Mouse (Mus musculus) limb, embryonic 15.5 days (tissue): ENCODE results near the gene Ube2d1. TPM values are rescaled to one million over a fixed set of nuclear protein-coding genes. Genes with fewer than 3 reads are reported as not detected.

Experiments
- ATAC-seq: fragments of 200-750 bp; cut with Nextera tagmentation; 2 replicates; pipeline ENCODE4 v1.8.0; 2017; ENCODE audit warnings: low read depth, moderate TSS enrichment; ENCODE audit not compliant: insufficient number of reproducible peaks, low FRiP score, low TSS enrichment
- H3K27ac ChIP-seq: fragments of 300-500 bp; sonication (generic); 2 replicates; pipeline ENCODE4 v1.5.1; 2015; ENCODE audit warnings: moderate library complexity, mild to moderate bottlenecking, inconsistent platforms
- H3K27me3 ChIP-seq: fragments of 300-500 bp; sonication (generic); 2 replicates; pipeline ENCODE4 v1.6.1; 2015; ENCODE audit warnings: inconsistent platforms
- H3K36me3 ChIP-seq: fragments of 300-500 bp; sonication (generic); 2 replicates; pipeline ENCODE4 v1.6.1; 2015; ENCODE audit warnings: inconsistent platforms
- H3K4me1 ChIP-seq: fragments of 300-500 bp; sonication (generic); 2 replicates; pipeline ENCODE4 v1.6.1; 2015; ENCODE audit warnings: inconsistent platforms
- H3K4me2 ChIP-seq: fragments of 300-500 bp; sonication (generic); 2 replicates; pipeline ENCODE4 v1.6.1; 2015; ENCODE audit warnings: mild to moderate bottlenecking, inconsistent platforms
- H3K4me3 ChIP-seq: fragments of 300-500 bp; sonication (generic); 2 replicates; pipeline ENCODE4 v1.5.1; 2015; ENCODE audit warnings: mild to moderate bottlenecking, inconsistent platforms
- H3K9ac ChIP-seq: fragments of 300-500 bp; sonication (generic); 2 replicates; pipeline ENCODE4 v1.6.1; 2015; ENCODE audit warnings: inconsistent platforms
- H3K9me3 ChIP-seq: fragments of 300-500 bp; sonication (generic); 2 replicates; pipeline ENCODE4 v1.6.1; 2016; ENCODE audit warnings: inconsistent platforms
- whole genome bisulfite sequencing: fragments of 180-500 bp; shearing (Covaris S2); methylation state at CpG from one replicate; pipeline ENCODE4 v1.1.7; 2015; 5-methylcytosine and 5-hydroxymethylcytosine counted together
- polyA plus RNA-seq: library from polyadenylated mRNA; unstranded; fragments of >200 nt; fragmentation: Nextera tagmentation; extraction: Ambion mirVana; gene quantifications from 2 replicates; pipeline ENCODE4 v1.2.1, GENCODE M21; 2015

Gene Ube2d1
- polyA plus RNA-seq, 1 experiment from 2014 or later, result 52.2 TPM

DNA sequence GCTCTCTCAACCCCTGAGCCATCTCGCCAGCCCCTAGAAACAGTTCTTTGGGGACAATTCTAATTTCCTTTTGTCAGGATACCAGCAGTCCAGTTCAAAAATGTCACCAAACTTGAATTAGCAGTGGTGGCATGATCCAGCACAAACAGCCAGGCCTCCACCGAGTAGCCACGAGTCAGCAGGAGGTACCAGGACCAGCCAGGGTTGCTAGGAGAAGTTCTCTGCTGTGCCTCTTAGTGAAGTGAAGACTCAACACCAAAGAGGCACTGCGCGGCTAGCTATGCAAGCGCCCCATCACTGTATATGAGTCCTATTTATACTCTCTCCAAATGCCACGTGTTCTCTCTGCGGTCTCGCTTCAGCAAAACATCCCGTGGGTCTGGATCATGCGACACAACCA lies 31.0 kb upstream of the Ube2d1 start:
- H3K4me3 ChIP-seq, result no peak overlapping the region
- H3K4me1 ChIP-seq, result no peaks in the 10 kb centered on the region
- H3K9ac ChIP-seq, result no peak overlapping the region
- H3K27ac ChIP-seq, result no peak overlapping the region
- no peaks in the 10 kb centered on the region for H3K27me3 ChIP-seq
- 77% methylated on average over 11 of the region's 11 CpGs for WGBS
- H3K9me3 ChIP-seq, result no peaks in the 10 kb centered on the region
- no peak for ATAC-seq
- no peak overlapping the region for H3K4me2 ChIP-seq
- no peaks in the 10 kb centered on the region for H3K36me3 ChIP-seq

- no peaks in the 10 kb centered on the region for H3K36me3 ChIP-seq
- no peak overlapping the region for H3K27ac ChIP-seq
- H3K9ac ChIP-seq, result no peak overlapping the region
- no peak for ATAC-seq
- no peaks in the 10 kb centered on the region for H3K4me1 ChIP-seq
- H3K4me3 ChIP-seq, result no peak overlapping the region
- H3K4me2 ChIP-seq, result no peak overlapping the region
- H3K9me3 ChIP-seq, result no peaks in the 10 kb centered on the region
- 57% methylated on average over 3 of the region's 3 CpGs for WGBS
- no peaks in the 10 kb centered on the region for H3K27me3 ChIP-seq
Measured at GRCm38 (mm10) chr10:71314596-71314995, 29.5 kb upstream of the Ube2d1 start.

DNA sequence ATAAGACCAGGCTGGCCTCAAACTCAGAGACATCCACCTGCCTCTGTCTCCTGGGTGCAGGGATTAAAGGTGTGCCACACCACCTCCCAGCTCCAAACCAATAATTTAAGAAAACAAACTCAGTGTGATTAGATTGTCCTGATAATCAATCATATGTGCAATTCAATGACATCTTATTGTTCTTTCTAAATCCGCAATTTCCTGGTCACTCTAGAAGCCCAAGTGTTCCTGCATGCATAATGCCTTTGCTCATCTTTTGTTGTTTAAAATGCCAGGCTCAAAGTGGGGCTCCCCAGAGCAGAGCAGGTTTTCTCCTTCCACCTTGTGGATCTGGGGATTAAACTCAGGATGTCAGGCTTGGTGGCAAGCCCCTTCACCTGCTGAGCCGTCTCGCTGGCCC lies 25.2 kb upstream of the Ube2d1 start:
- no peak overlapping the region for H3K27ac ChIP-seq
- no peaks in the 10 kb centered on the region for H3K36me3 ChIP-seq
- no peak overlapping the region for H3K4me2 ChIP-seq
- 0 out of 2 replicates have a peak, but pooled peaks cover 3% of the 10 kb centered on the region for H3K4me1 ChIP-seq
- no peak overlapping the region for H3K9ac ChIP-seq
- H3K27me3 ChIP-seq, result no peaks in the 10 kb centered on the region
- H3K4me3 ChIP-seq, result no peak overlapping the region
- no peaks in the 10 kb centered on the region for H3K9me3 ChIP-seq
- no peak for ATAC-seq
- 74% methylated on average over 3 of the region's 3 CpGs for WGBS

- no peaks in the 10 kb centered on the region for H3K9me3 ChIP-seq
- no peak overlapping the region for H3K4me3 ChIP-seq
- H3K4me1 ChIP-seq, result 0 out of 2 replicates have a peak, but pooled peaks cover 3% of the 10 kb centered on the region
- no peak overlapping the region for H3K9ac ChIP-seq
- H3K4me2 ChIP-seq, result no peak overlapping the region
- H3K36me3 ChIP-seq, result no peaks in the 10 kb centered on the region
- no peak overlapping the region for H3K27ac ChIP-seq
- no peak for ATAC-seq
- H3K27me3 ChIP-seq, result no peaks in the 10 kb centered on the region
- WGBS, result 92% methylated on average over 5 of the region's 5 CpGs
Measured at GRCm38 (mm10) chr10:71308199-71308598, 23.1 kb upstream of the Ube2d1 start.

DNA sequence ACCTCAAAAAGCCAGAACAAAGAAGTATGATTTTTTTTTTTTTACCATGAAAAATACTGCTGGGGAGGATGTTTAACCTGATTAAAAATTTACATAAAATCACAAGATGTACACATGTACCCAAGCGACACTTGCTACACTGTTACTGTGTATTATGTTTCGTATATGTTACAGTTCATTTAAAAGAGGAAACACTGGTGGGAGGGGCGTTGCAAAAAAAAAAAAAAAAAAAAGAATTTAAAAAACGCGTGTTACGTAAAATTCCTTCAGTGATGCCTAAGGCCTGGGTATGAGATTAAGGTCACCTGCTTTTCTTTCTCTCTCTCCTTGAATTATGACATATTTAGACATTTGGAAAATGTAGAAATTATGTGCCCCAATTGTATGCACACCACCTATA lies 21.7 kb upstream of the Ube2d1 start:
- Histone ChIP-seq H3K4me1 (0 out of 2 replicates have a peak, but pooled peaks cover 3% of the 10 kb centered on the region), H3K27me3 (no peaks in the 10 kb centered on the region), H3K36me3 (no peaks in the 10 kb centered on the region), H3K4me3 (no peak overlapping the region), H3K27ac (no peak overlapping the region), H3K4me2 (no peak overlapping the region), H3K9ac (no peak overlapping the region), H3K9me3 (no peaks in the 10 kb centered on the region)
- WGBS, result 60% methylated on average over 6 of the region's 6 CpGs
- no peak for ATAC-seq

GRCm38 (mm10) chr10:71306190-71306589 lies 21.1 kb upstream of the Ube2d1 start:
- 0 out of 2 replicates have a peak, but pooled peaks cover 3% of the 10 kb centered on the region for H3K27me3 ChIP-seq
- no peaks in the 10 kb centered on the region for H3K9me3 ChIP-seq
- no peaks in the 10 kb centered on the region for H3K36me3 ChIP-seq
- H3K9ac ChIP-seq, result no peak overlapping the region
- H3K4me1 ChIP-seq, result 0 out of 2 replicates have a peak, but pooled peaks cover 3% of the 10 kb centered on the region
- WGBS, result 18% methylated on average over 6 of the region's 6 CpGs
- no peak overlapping the region for H3K4me3 ChIP-seq
- H3K27ac ChIP-seq, result no peak overlapping the region
- ATAC-seq, result no peak
- H3K4me2 ChIP-seq, result peak overlapping the region; percentile 36

- no peak for ATAC-seq
- Histone ChIP-seq H3K9ac (no peak overlapping the region), H3K9me3 (no peaks in the 10 kb centered on the region), H3K4me2 (no peak overlapping the region), H3K27ac (no peak overlapping the region), H3K36me3 (no peaks in the 10 kb centered on the region), H3K4me3 (no peak overlapping the region), H3K27me3 (0 out of 2 replicates have a peak, but pooled peaks cover 3% of the 10 kb centered on the region), H3K4me1 (0 out of 2 replicates have a peak, but pooled peaks cover 3% of the 10 kb centered on the region)
- 24% methylated on average over 5 of the region's 5 CpGs for WGBS
Measured at GRCm38 (mm10) chr10:71302490-71302889, 17.4 kb upstream of the Ube2d1 start.

DNA sequence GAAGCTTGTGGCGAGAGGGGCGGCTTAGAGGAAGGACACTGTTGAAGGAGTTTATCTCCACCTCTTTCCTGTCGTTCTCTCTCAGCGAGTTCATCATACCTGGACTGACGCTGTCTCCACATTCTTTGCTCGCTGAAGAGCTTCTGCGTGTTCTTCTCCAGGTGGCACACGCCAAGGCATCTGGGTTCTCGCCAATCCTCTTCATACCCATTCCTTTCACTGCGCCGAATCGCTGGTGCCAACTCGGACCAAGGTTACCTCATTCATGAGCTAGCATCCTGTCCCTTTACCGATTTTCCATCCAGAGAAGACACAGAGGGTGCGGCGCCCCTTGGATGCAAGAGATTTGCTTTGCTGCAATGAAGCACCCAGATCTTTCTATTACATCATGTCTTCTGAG lies 15.1 kb upstream of the Ube2d1 start:
- Histone ChIP-seq H3K9ac (no peak overlapping the region), H3K4me2 (no peak overlapping the region), H3K36me3 (no peaks in the 10 kb centered on the region), H3K4me1 (no peaks in the 10 kb centered on the region), H3K4me3 (no peak overlapping the region), H3K27ac (no peak overlapping the region), H3K9me3 (no peaks in the 10 kb centered on the region), H3K27me3 (0 out of 2 replicates have a peak, but pooled peaks cover 3% of the 10 kb centered on the region)
- 77% methylated on average over 16 of the region's 16 CpGs for WGBS
- no peak for ATAC-seq

DNA sequence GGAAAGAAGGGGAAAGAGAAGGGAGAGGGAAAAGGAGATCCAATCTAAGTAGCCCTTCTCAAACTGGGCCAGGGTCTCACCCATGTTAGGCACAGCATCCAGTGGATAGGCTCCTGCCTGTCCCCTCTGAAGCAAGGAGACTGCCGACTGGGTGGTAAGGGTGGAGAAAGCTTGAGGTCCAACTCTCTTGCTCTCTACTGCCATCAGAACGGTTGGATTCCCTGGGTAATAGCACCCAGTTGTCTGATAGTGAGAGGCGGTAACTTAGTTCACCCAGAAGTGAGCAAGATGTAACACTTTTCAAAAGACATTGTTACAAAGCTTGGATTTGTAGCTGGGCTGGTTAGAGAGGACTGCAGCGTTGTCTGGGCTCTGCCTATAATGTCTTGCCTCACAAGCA lies 8.2 kb upstream of the Ube2d1 start:
- H3K4me1 ChIP-seq, result peaks cover 6% of the 10 kb centered on the region; the same call in 1 of the 2 replicates
- no peak overlapping the region for H3K9ac ChIP-seq
- H3K4me2 ChIP-seq, result no peak overlapping the region
- no peaks in the 10 kb centered on the region for H3K9me3 ChIP-seq
- no peak overlapping the region for H3K4me3 ChIP-seq
- ATAC-seq, result no peak
- WGBS, result 53% methylated on average over 4 of the region's 4 CpGs
- H3K36me3 ChIP-seq, result no peaks in the 10 kb centered on the region
- no peak overlapping the region for H3K27ac ChIP-seq
- H3K27me3 ChIP-seq, result no peaks in the 10 kb centered on the region

- 6% methylated on average over 4 of the region's 11 CpGs for WGBS
- Histone ChIP-seq H3K4me2 (peak overlapping the region; percentile 10; the same call in 1 of the 2 replicates), H3K4me1 (peaks cover 6% of the 10 kb centered on the region; the same call in 1 of the 2 replicates), H3K36me3 (no peaks in the 10 kb centered on the region), H3K9me3 (no peaks in the 10 kb centered on the region), H3K9ac (no peak overlapping the region), H3K27ac (no peak overlapping the region), H3K27me3 (no peaks in the 10 kb centered on the region; the same call in 1 of the 2 replicates), H3K4me3 (no peak overlapping the region)
- ATAC-seq, result peak; percentile 78; the same call in 1 of the 2 replicates
Measured at GRCm38 (mm10) chr10:71292254-71292653, 7.2 kb upstream of the Ube2d1 start.

GRCm38 (mm10) chr10:71291801-71292200 lies 6.7 kb upstream of the Ube2d1 start:
- H3K27me3 ChIP-seq, result peaks cover 3% of the 10 kb centered on the region; the same call in 1 of the 2 replicates
- ATAC-seq, result no peak
- H3K4me2 ChIP-seq, result 0 out of 2 replicates have a peak overlapping the region, but pooled peaks have one; percentile 10
- H3K4me3 ChIP-seq, result no peak overlapping the region
- no peaks in the 10 kb centered on the region for H3K9me3 ChIP-seq
- H3K9ac ChIP-seq, result no peak overlapping the region
- H3K27ac ChIP-seq, result no peak overlapping the region
- no peaks in the 10 kb centered on the region for H3K36me3 ChIP-seq
- H3K4me1 ChIP-seq, result peaks cover 6% of the 10 kb centered on the region; the same call in 1 of the 2 replicates
- WGBS, result 19% methylated on average over 4 of the region's 4 CpGs

GRCm38 (mm10) chr10:71291179-71291661 lies 6.2 kb upstream of the Ube2d1 start:
- Histone ChIP-seq H3K36me3 (no peaks in the 10 kb centered on the region), H3K27me3 (peaks cover 5% of the 10 kb centered on the region; the same call in 1 of the 2 replicates), H3K9ac (no peak overlapping the region), H3K27ac (no peak overlapping the region), H3K4me1 (peaks cover 6% of the 10 kb centered on the region; the same call in 1 of the 2 replicates), H3K4me3 (no peak overlapping the region), H3K4me2 (no peak overlapping the region), H3K9me3 (no peaks in the 10 kb centered on the region)
- no peak for ATAC-seq
- 26% methylated on average over 3 of the region's 3 CpGs for WGBS
